Mouse (Mus musculus) kidney, adult 18-20 months (tissue): ENCODE measurements around the gene Usp12.

Source experiments
- DNase-seq: peaks from one replicate; pipeline ENCODE4 v3.0.0; 2021

The Usp12 gene

GRCm38 (mm10) chr5:146794853-146795252 is at the start of gene Usp12:
Gene Usp12, minus strand, starts transcription at chr5:146795006.
- DNase-seq, result peak; percentile 99

GRCm38 (mm10) chr5:146844301-146844941 is 49.6 kb upstream of the Usp12 start:
- no peak for DNase-seq

- no peak for DNase-seq
Observed at GRCm38 (mm10) chr5:146841996-146842395, 47.2 kb upstream of the Usp12 start.

GRCm38 (mm10) chr5:146841301-146841700 is 46.5 kb upstream of the Usp12 start:
- no peak for DNase-seq

GRCm38 (mm10) chr5:146840422-146840821 is 45.6 kb upstream of the Usp12 start:
- DNase-seq, result no peak

GRCm38 (mm10) chr5:146839760-146840159 is 45.0 kb upstream of the Usp12 start:
- no peak for DNase-seq

- DNase-seq, result no peak
Observed at GRCm38 (mm10) chr5:146838836-146839648, 44.2 kb upstream of the Usp12 start.

- DNase-seq, result no peak
Observed at GRCm38 (mm10) chr5:146837967-146838720, 43.3 kb upstream of the Usp12 start.

- no peak for DNase-seq
Observed at GRCm38 (mm10) chr5:146834959-146835358, 40.2 kb upstream of the Usp12 start.

- DNase-seq, result no peak
Observed at GRCm38 (mm10) chr5:146833673-146834201, 38.9 kb upstream of the Usp12 start.

- peak; percentile 98 for DNase-seq
Observed at GRCm38 (mm10) chr5:146832769-146833448, 38.1 kb upstream of the Usp12 start, which contains the start of gene Rpl21. Gene Rpl21, plus strand, starts transcription at chr5:146832890.

- DNase-seq, result no peak
Observed at GRCm38 (mm10) chr5:146832435-146832768, 37.6 kb upstream of the Usp12 start.

- DNase-seq, result no peak
Observed at GRCm38 (mm10) chr5:146829528-146829927, 34.7 kb upstream of the Usp12 start.

GRCm38 (mm10) chr5:146823005-146823404 is 28.2 kb upstream of the Usp12 start:
- DNase-seq, result no peak

GRCm38 (mm10) chr5:146818906-146819623 is 24.3 kb upstream of the Usp12 start:
- DNase-seq, result peak; percentile 23

- no peak for DNase-seq
Observed at GRCm38 (mm10) chr5:146817583-146817982, 22.8 kb upstream of the Usp12 start.

- no peak for DNase-seq
Observed at GRCm38 (mm10) chr5:146815394-146815793, 20.6 kb upstream of the Usp12 start.

GRCm38 (mm10) chr5:146813421-146813820 is 18.6 kb upstream of the Usp12 start:
- no peak for DNase-seq

- no peak for DNase-seq
Observed at GRCm38 (mm10) chr5:146812866-146813265, 18.1 kb upstream of the Usp12 start.

GRCm38 (mm10) chr5:146809951-146810350 is 15.1 kb upstream of the Usp12 start:
- no peak for DNase-seq

- no peak for DNase-seq
Observed at GRCm38 (mm10) chr5:146806004-146806430, 11.2 kb upstream of the Usp12 start.

- DNase-seq, result no peak
Observed at GRCm38 (mm10) chr5:146798031-146798430, 3.2 kb upstream of the Usp12 start.
